Mouse (Mus musculus): ENCODE measurements at regions not wholly inside any gene's neighbourhood (a gene's known extent, or its start where the extent isn't known, plus 50 kb on each side); places are given as distances from the start of the nearest gene placed in this dataset.

- no peak overlapping the region for H3K4me3 ChIP-seq (ENCODE audit: insufficient read depth, low read length)
- H3K4me1 ChIP-seq (ENCODE audit: control insufficient read depth, insufficient read depth, low read length): no peaks in the 10 kb centered on the region
- TF ChIP-seq CTCF (IDR thresholded peaks at IDR 0.05; ENCODE audit: borderline replicate concordance, insufficient read depth, low read length) (no peak), POLR2A (IDR thresholded peaks at IDR 0.05; ENCODE audit: low read depth, low read length) (no peak)
- no peak overlapping the region for H3K27ac ChIP-seq (ENCODE audit: insufficient read depth, low read length)
Measured at GRCm38 (mm10) chr5:45000996-45001395, 201.5 kb upstream of the Ldb2 start.

DNA sequence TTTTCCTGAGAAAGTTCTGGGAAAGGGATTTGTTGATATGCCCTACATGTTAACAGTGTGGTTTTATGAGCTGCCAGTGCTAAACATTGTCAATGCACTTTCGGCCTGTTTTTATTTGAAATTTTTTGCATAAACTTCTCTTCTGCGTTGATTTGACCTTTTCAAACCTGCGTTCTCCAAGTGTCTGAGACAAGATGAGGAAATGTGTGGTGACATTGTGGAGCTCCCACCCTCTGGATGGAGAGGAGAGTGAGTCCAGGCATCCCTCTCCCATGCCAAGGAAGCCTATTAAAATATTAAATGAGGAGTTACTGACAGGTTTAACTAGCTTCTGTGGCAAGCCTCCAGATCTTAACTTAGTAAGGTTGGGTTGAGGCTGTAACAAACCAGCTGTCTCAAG, 199.6 kb upstream of the Ldb2 start:
- H3K4me3 ChIP-seq (ENCODE audit: insufficient read depth, low read length): no peak overlapping the region
- TF ChIP-seq POLR2A (IDR thresholded peaks at IDR 0.05; ENCODE audit: low read depth, low read length) (no peak), CTCF (IDR thresholded peaks at IDR 0.05; ENCODE audit: borderline replicate concordance, insufficient read depth, low read length) (no peak)
- no peaks in the 10 kb centered on the region for H3K4me1 ChIP-seq (ENCODE audit: control insufficient read depth, insufficient read depth, low read length)
- H3K27ac ChIP-seq (ENCODE audit: insufficient read depth, low read length): no peak overlapping the region

DNA sequence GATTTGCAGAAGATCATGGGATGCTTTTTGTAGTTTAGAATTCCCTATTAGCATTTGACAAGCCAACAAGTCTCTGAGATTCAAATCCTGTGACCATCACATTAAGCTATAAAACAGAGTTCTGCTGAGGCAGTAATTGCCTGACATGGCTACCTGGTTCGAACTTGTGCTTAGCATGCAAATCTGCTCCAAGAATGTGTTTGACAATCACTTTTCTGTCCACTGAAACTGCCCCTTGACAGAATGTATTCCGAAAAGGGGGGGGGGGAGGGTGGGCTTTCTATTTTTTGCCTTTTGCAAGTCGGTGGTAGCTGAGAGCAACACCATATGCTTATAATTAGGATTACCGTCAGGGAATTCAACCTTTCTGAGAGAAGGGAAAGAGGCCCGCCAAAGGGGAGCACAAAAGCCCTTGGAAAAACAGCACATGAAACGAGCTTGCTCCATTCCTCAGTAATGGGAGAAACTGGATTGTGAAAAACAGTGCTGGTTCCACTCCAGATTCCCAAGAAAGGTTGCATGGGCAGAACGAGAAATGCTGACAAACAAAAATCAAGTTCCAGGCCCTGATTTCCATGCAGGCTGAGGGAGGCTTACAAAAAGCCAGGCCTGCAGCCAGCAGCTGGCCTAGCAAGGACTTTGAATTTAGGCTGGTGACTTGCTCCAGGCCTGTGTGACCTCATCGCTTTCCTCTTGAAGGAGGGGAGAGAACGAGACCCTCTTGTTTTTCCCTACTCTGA, 176.1 kb upstream of the Ldb2 start:
- Histone ChIP-seq H3K4me1 (ENCODE audit: control insufficient read depth, insufficient read depth, low read length) (0 out of 2 replicates have a peak, but pooled peaks cover 3% of the 10 kb centered on the region), H3K4me3 (ENCODE audit: insufficient read depth, low read length) (no peak overlapping the region), H3K27ac (ENCODE audit: insufficient read depth, low read length) (peak overlapping the region; percentile 47)
- TF ChIP-seq POLR2A (IDR thresholded peaks at IDR 0.05; ENCODE audit: low read depth, low read length) (no peak), CTCF (IDR thresholded peaks at IDR 0.05; ENCODE audit: borderline replicate concordance, insufficient read depth, low read length) (no peak)

- TF ChIP-seq CTCF (IDR thresholded peaks at IDR 0.05; ENCODE audit: borderline replicate concordance, insufficient read depth, low read length): no peak
- TF ChIP-seq POLR2A (IDR thresholded peaks at IDR 0.05; ENCODE audit: low read depth, low read length): no peak
- 0 out of 2 replicates have a peak, but pooled peaks cover 4% of the 10 kb centered on the region for H3K4me1 ChIP-seq (ENCODE audit: control insufficient read depth, insufficient read depth, low read length)
- no peak overlapping the region for H3K4me3 ChIP-seq (ENCODE audit: insufficient read depth, low read length)
- H3K27ac ChIP-seq (ENCODE audit: insufficient read depth, low read length): no peak overlapping the region; the same call in 1 of the 2 replicates
Measured at GRCm38 (mm10) chr5:44943023-44943921, 143.8 kb upstream of the Ldb2 start.

DNA sequence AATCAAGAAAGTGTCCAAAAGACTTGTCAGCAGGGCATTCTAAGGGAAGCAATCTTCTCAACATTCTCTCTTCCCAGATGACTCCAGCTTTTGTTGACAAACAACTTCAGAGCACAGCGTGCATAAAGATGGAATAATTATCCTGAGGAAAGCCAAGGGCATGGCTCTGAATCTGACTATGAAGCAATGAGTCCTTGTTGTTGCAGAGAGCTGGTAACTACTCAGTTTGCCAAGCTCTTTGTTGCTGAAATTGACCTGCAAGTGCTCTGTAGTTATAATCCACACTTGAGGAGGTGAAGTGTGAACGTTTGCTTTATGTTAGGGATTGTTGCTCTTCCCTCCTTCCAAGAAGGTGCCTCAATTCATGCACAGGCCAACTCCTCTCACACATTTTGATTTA, 143.1 kb upstream of the Ldb2 start:
- H3K4me1 ChIP-seq (ENCODE audit: control insufficient read depth, insufficient read depth, low read length): 0 out of 2 replicates have a peak, but pooled peaks cover 4% of the 10 kb centered on the region
- TF ChIP-seq CTCF (IDR thresholded peaks at IDR 0.05; ENCODE audit: borderline replicate concordance, insufficient read depth, low read length) (no peak), POLR2A (IDR thresholded peaks at IDR 0.05; ENCODE audit: low read depth, low read length) (no peak)
- no peak overlapping the region for H3K4me3 ChIP-seq (ENCODE audit: insufficient read depth, low read length)
- H3K27ac ChIP-seq (ENCODE audit: insufficient read depth, low read length): no peak overlapping the region; the same call in 1 of the 2 replicates

- TF ChIP-seq CTCF (IDR thresholded peaks at IDR 0.05; ENCODE audit: borderline replicate concordance, insufficient read depth, low read length) (no peak), POLR2A (IDR thresholded peaks at IDR 0.05; ENCODE audit: low read depth, low read length) (no peak)
- Histone ChIP-seq H3K27ac (ENCODE audit: insufficient read depth, low read length) (no peak overlapping the region), H3K4me3 (ENCODE audit: insufficient read depth, low read length) (no peak overlapping the region), H3K4me1 (ENCODE audit: control insufficient read depth, insufficient read depth, low read length) (peaks cover 9% of the 10 kb centered on the region; the same call in 1 of the 2 replicates)
Measured at GRCm38 (mm10) chr5:44925476-44925875, 126.0 kb upstream of the Ldb2 start.

DNA sequence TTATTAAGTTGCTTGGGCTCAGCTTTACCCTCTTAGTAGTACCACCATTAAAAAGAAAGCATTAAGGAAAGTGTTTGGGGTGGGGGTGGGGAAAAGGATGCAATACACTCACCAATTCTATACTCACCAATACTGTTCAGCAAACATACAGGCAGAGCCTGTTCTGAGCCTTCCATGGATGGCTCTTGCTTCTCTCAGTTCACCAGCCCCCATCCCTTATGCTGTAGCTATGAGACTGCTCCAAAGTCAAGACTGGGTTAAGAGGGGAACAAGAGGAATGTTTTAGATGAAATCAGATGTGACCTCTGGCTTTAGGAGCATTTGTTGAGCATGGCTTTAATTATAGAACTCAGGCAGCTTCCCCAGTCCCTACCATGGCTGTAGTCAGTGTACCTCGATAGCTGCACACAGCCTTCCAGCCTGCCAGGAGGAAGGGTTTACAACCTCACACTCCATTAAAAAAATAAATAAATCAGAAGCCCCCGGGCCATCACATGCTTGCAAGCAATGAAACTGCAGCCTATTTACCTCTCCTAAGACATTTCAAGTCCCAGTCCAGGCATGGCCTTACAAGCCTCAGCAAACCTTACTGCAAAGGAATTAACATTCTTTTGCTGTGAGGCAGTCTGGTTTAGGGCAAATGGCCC, 122.8 kb upstream of the Ldb2 start:
- peaks cover 9% of the 10 kb centered on the region; the same call in 1 of the 2 replicates for H3K4me1 ChIP-seq (ENCODE audit: control insufficient read depth, insufficient read depth, low read length)
- no peak overlapping the region for H3K4me3 ChIP-seq (ENCODE audit: insufficient read depth, low read length)
- H3K27ac ChIP-seq (ENCODE audit: insufficient read depth, low read length): peak overlapping the region; percentile 84
- TF ChIP-seq CTCF (IDR thresholded peaks at IDR 0.05; ENCODE audit: borderline replicate concordance, insufficient read depth, low read length) (no peak), POLR2A (IDR thresholded peaks at IDR 0.05; ENCODE audit: low read depth, low read length) (no peak)

- Histone ChIP-seq H3K4me1 (ENCODE audit: control insufficient read depth, insufficient read depth, low read length) (peaks cover 8% of the 10 kb centered on the region; the same call in 1 of the 2 replicates), H3K27ac (ENCODE audit: insufficient read depth, low read length) (no peak overlapping the region), H3K4me3 (ENCODE audit: insufficient read depth, low read length) (no peak overlapping the region)
- TF ChIP-seq POLR2A (IDR thresholded peaks at IDR 0.05; ENCODE audit: low read depth, low read length) (no peak), CTCF (IDR thresholded peaks at IDR 0.05; ENCODE audit: borderline replicate concordance, insufficient read depth, low read length) (no peak)
Measured at GRCm38 (mm10) chr5:44917816-44918213, 118.3 kb upstream of the Ldb2 start.

DNA sequence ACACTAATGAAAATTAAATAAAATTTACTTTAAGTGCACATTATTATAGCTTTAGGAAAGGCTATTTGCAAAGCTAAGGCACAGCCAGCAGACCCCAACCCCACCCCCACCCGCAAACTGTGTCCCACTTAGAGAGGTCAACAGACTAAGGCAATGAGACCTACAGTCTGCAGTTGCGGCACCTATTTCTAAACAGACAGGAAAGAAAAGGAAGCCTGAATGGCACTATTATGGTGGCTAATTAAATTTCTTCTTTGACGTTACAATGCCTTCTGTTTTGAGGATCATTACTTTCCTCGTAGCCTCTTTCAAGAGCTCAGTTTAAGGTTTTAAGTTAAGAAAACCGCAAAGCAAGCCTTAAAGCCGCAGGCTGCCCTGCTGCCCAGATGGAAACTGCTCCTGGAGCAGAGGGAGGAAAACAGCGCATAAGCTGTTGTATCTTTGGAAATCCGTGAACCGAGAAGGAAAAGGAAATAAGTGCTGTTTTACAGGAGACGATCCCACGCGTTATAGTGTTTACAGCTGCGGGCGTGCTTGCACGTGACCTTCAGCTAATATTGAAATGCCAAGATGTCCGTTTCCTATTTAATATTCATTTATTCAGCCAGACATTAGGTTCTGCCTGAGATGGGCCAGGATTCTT, 117.8 kb upstream of the Ldb2 start:
- no peak for TF ChIP-seq CTCF (IDR thresholded peaks at IDR 0.05; ENCODE audit: borderline replicate concordance, insufficient read depth, low read length)
- no peak for TF ChIP-seq POLR2A (IDR thresholded peaks at IDR 0.05; ENCODE audit: low read depth, low read length)
- Histone ChIP-seq H3K4me1 (ENCODE audit: control insufficient read depth, insufficient read depth, low read length) (peaks cover 8% of the 10 kb centered on the region; the same call in 1 of the 2 replicates), H3K27ac (ENCODE audit: insufficient read depth, low read length) (no peak overlapping the region), H3K4me3 (ENCODE audit: insufficient read depth, low read length) (no peak overlapping the region)

Data from embryonic fibroblast, embryonic 13.5 days (primary cell).